Mouse (Mus musculus) MEL (cell line): ENCODE data around the gene Rab11fip5. TPM values are rescaled to one million over a fixed set of nuclear protein-coding genes. Genes with fewer than 3 reads are reported as not detected.

ENCODE experiments used
- DNase-seq: peaks from one replicate; pipeline ENCODE4 v3.0.0; 2011; ENCODE audit warnings: low read depth, low spot score
- H3K27ac ChIP-seq: 2 replicates; pipeline ENCODE4 v1.5.1; 2012; ENCODE audit warnings: low read depth, mild to moderate bottlenecking, control low read depth, low read length, moderate library complexity; ENCODE audit not compliant: control insufficient read depth
- H3K27me3 ChIP-seq, 2 experiments: fragments of 150-350 bp in 1 of 2; sonication (generic) in 1 of 2; 2 replicates each; pipeline ENCODE4 v1.6.1; 2012; ENCODE audit warnings: low read length in 2 of 2, mild to moderate bottlenecking in 2 of 2, improper control_type of control experiment in 1 of 2, moderate library complexity in 1 of 2; ENCODE audit not compliant: insufficient read depth in 2 of 2, control insufficient read depth in 1 of 2
- H3K36me3 ChIP-seq, 2 experiments: 2 replicates each; pipeline ENCODE4 v1.6.1; 2012 to 2014; ENCODE audit warnings: low read length in 2 of 2, improper control_type of control experiment in 1 of 2, inconsistent platforms in 1 of 2, mild to moderate bottlenecking in 1 of 2; ENCODE audit not compliant: insufficient read depth in 2 of 2, control insufficient read depth in 1 of 2
- H3K4me1 ChIP-seq, 2 experiments: fragments of 150-350 bp in 1 of 2; sonication (generic) in 1 of 2; 2 replicates each; pipeline ENCODE4 v1.6.1; 2012; ENCODE audit warnings: low read length in 2 of 2, improper control_type of control experiment in 1 of 2, mild to moderate bottlenecking in 1 of 2; ENCODE audit not compliant: insufficient read depth in 2 of 2, control insufficient read depth in 1 of 2
- H3K4me3 ChIP-seq, 2 experiments: fragments of 150-350 bp in 1 of 2; sonication (generic) in 1 of 2; 2 replicates each; pipeline ENCODE4 v1.5.1; 2012; ENCODE audit warnings: low read depth in 2 of 2, low read length in 2 of 2, mild to moderate bottlenecking in 2 of 2, moderate library complexity in 2 of 2, control low read depth in 1 of 2, improper control_type of control experiment in 1 of 2; ENCODE audit not compliant: control insufficient read depth in 1 of 2, insufficient read depth in 1 of 2
- H3K79me2 ChIP-seq: 2 replicates; pipeline ENCODE4 v1.6.1; 2012; ENCODE audit warnings: mild to moderate bottlenecking, low read length, moderate library complexity; ENCODE audit not compliant: control insufficient read depth, poor library complexity, insufficient read depth
- H3K9ac ChIP-seq: 2 replicates; pipeline ENCODE4 v1.6.1; 2012; ENCODE audit warnings: low read depth, mild to moderate bottlenecking, control low read depth, low read length, moderate library complexity; ENCODE audit not compliant: control insufficient read depth, poor library complexity, severe bottlenecking
- H3K9me3 ChIP-seq: fragments of 150-350 bp; sonication (generic); replicated peaks from 2 replicates; pipeline ENCODE4 v1.6.1; 2012; ENCODE audit warnings: mild to moderate bottlenecking, low read length, improper control_type of control experiment, moderate library complexity; ENCODE audit not compliant: insufficient read depth
- CHD1 ChIP-seq: IDR thresholded peaks from 2 replicates; pipeline ENCODE4 v1.6.1; 2012; ENCODE audit warnings: low read depth, mild to moderate bottlenecking, inconsistent platforms, low read length, improper control_type of control experiment
- CTCF ChIP-seq, 3 experiments: IDR thresholded peaks in 2 of 3; conservative IDR thresholded peaks in 1 of 3; 2 replicates each; pipeline ENCODE4 v1.5.1; 2011 to 2012; ENCODE audit warnings: low read length in 3 of 3, low read depth in 2 of 3, mild to moderate bottlenecking in 2 of 3, improper control_type of control experiment in 1 of 3, inconsistent platforms in 1 of 3, mixed read lengths in 1 of 3, moderate library complexity in 1 of 3; ENCODE audit not compliant: control insufficient read depth in 1 of 3, insufficient read depth in 1 of 3, poor library complexity in 1 of 3, severe bottlenecking in 1 of 3
- E2F4 ChIP-seq: IDR thresholded peaks from 2 replicates; pipeline ENCODE4 v1.6.1; 2011; ENCODE audit warnings: low read depth, low read length, improper control_type of control experiment, borderline replicate concordance
- HCFC1 ChIP-seq: IDR thresholded peaks from 2 replicates; pipeline ENCODE4 v1.6.1; 2012; ENCODE audit warnings: low read depth, mild to moderate bottlenecking, inconsistent platforms, low read length, improper control_type of control experiment, moderate library complexity
- JUND ChIP-seq: IDR thresholded peaks from 2 replicates; pipeline ENCODE4 v1.6.1; 2011; ENCODE audit warnings: low read depth, mild to moderate bottlenecking, improper control_type of control experiment, low read length
- KAT2A ChIP-seq: conservative IDR thresholded peaks from 2 replicates; pipeline ENCODE4 v1.6.1; 2012; ENCODE audit warnings: low read depth, low read length, improper control_type of control experiment, inconsistent platforms
- MAFK ChIP-seq: IDR thresholded peaks from 2 replicates; pipeline ENCODE4 v1.6.1; 2011; ENCODE audit warnings: low read depth, mild to moderate bottlenecking, low read length, improper control_type of control experiment, borderline replicate concordance
- MXI1 ChIP-seq: IDR thresholded peaks from 2 replicates; pipeline ENCODE4 v1.6.1; 2011; ENCODE audit warnings: mild to moderate bottlenecking, low read depth, low read length, improper control_type of control experiment
- POLR2AphosphoS2 ChIP-seq: IDR thresholded peaks from 2 replicates; pipeline ENCODE4 v1.6.1; 2011; ENCODE audit warnings: low read length, improper control_type of control experiment
- POLR2AphosphoS5 ChIP-seq: IDR thresholded peaks from 2 replicates; pipeline ENCODE4 v1.6.1; 2012; ENCODE audit warnings: low read depth, borderline replicate concordance, mild to moderate bottlenecking, inconsistent platforms, low read length, moderate library complexity, mixed read lengths
- RAD21 ChIP-seq: IDR thresholded peaks from 2 replicates; pipeline ENCODE4 v1.6.1; 2011; ENCODE audit warnings: mild to moderate bottlenecking, low read depth, low read length, improper control_type of control experiment
- RCOR1 ChIP-seq: IDR thresholded peaks from 2 replicates; pipeline ENCODE4 v1.6.1; 2012; ENCODE audit warnings: low read depth, mild to moderate bottlenecking, inconsistent platforms, low read length, improper control_type of control experiment
- TAL1 ChIP-seq: IDR thresholded peaks from 2 replicates; pipeline ENCODE4 v1.6.1; 2012; ENCODE audit warnings: mild to moderate bottlenecking, inconsistent platforms, low read length, moderate library complexity, mixed read lengths
- TCF12 ChIP-seq: IDR thresholded peaks from 2 replicates; pipeline ENCODE4 v1.6.1; 2014; ENCODE audit warnings: low read depth, mild to moderate bottlenecking, inconsistent platforms, low read length, improper control_type of control experiment, moderate library complexity
- USF2 ChIP-seq, 2 experiments: IDR thresholded peaks; 2 replicates each; pipeline ENCODE4 v1.6.1; 2011 to 2012; ENCODE audit warnings: improper control_type of control experiment in 2 of 2, low read length in 2 of 2, borderline replicate concordance in 1 of 2, inconsistent platforms in 1 of 2, low read depth in 1 of 2, mild to moderate bottlenecking in 1 of 2; ENCODE audit not compliant: insufficient read depth in 1 of 2
- ZKSCAN1 ChIP-seq: IDR thresholded peaks from 2 replicates; pipeline ENCODE4 v1.6.1; 2012; ENCODE audit warnings: low read depth, mild to moderate bottlenecking, inconsistent platforms, low read length, improper control_type of control experiment, moderate library complexity
- ZMIZ1 ChIP-seq: IDR thresholded peaks from 2 replicates; pipeline ENCODE4 v1.6.1; 2012; ENCODE audit warnings: low read depth, mild to moderate bottlenecking, inconsistent platforms, low read length, improper control_type of control experiment, moderate library complexity
- polyA plus RNA-seq, 2 experiments: library from polyadenylated mRNA; stranded (reverse) in 1 of 2; unstranded in 1 of 2; fragments of >175 nt in 1 of 2; fragments of >200 nt in 1 of 2; gene quantifications; 2 replicates each; pipeline versions ENCODE4 v1.2.1 to v1.2.4; 2012; ENCODE audit warnings: low replicate concordance in 2 of 2, low read depth in 1 of 2; ENCODE audit not compliant: insufficient read length in 2 of 2, insufficient read depth in 1 of 2, missing spikeins in 1 of 2
- total RNA-seq: library from RNA; depleted of rRNA; stranded (reverse); fragments of 300-350 nt; gene quantifications from 2 replicates; pipeline ENCODE4 v1.2.3, GENCODE M21; 2012; rRNA removed

Gene Rab11fip5
- total RNA-seq (3.1 and 3.3 TPM in 2 replicates), polyA plus RNA-seq (1 to 10 TPM in 1 of 2 experiments, not detected in 1; 8.5 TPM)

- Histone ChIP-seq H3K9me3 (no peaks in the 10 kb centered on the region), H3K4me1 (peaks cover 7 to 37% of the 10 kb centered on the region in 2 experiments), H3K27ac (no peak within 1 kb of the TSS), H3K36me3 (peaks cover 0 to 25% of the 10 kb centered on the region in 2 experiments; a peak in 2 of 4 replicates), H3K9ac (peak within 1 kb of the TSS; percentile 80), H3K27me3 (no peaks in the 10 kb centered on the region), H3K79me2 (no peaks in the 10 kb centered on the region), H3K4me3 (peak within 1 kb of the TSS; percentile 75 to 94)
- DNase-seq = peak; percentile 50
- 0 out of 2 replicates have a peak, but pooled peaks have one; percentile 15 for TF ChIP-seq HCFC1
- no peak for TF ChIP-seq RAD21
- TF ChIP-seq, all 39 proteins: peak for 1
Observed at GRCm38 (mm10) chr6:85373951-85374733, at the start of gene Rab11fip5. Gene Rab11fip5 (minus strand): TSS chr6:85374634.

- H3K9me3 ChIP-seq = no peaks in the 10 kb centered on the region
- H3K4me1 ChIP-seq = no peaks in the 10 kb centered on the region
- H3K27ac ChIP-seq = no peak within 1 kb of the TSS
- no peaks in the 10 kb centered on the region for H3K36me3 ChIP-seq
- TF ChIP-seq USF2 (IDR thresholded peaks at IDR 0.05; ENCODE audit: borderline replicate concordance in 1 of 2, insufficient read depth in 1 of 2, low read depth in 1 of 2, low read length in 2 of 2) (no peak), CHD1 (no peak), MAFK (no peak), ZKSCAN1 (no peak), TCF12 (no peak), RAD21 (no peak), JUND (no peak), CTCF (IDR thresholded peaks at IDR 0.05 in 2 of 3, conservative IDR thresholded peaks at IDR 0.05 in 1 of 3; ENCODE audit: control insufficient read depth in 1 of 3, insufficient read depth in 1 of 3, low read depth in 2 of 3, low read length in 3 of 3, poor library complexity in 1 of 3, severe bottlenecking in 1 of 3) (no peak), POLR2AphosphoS5 (no peak), MXI1 (no peak), TAL1 (no peak), KAT2A (no peak), ZMIZ1 (no peak), E2F4 (no peak), RCOR1 (no peak), POLR2AphosphoS2 (no peak)
- peaks cover 6 to 21% of the 10 kb centered on the region in 2 experiments for H3K27me3 ChIP-seq
- no peaks in the 10 kb centered on the region for H3K79me2 ChIP-seq
- H3K4me3 ChIP-seq = no peak within 1 kb of the TSS
- no peak within 1 kb of the TSS for H3K9ac ChIP-seq
- DNase-seq = no peak
Observed at GRCm38 (mm10) chr6:85423836-85424379, 49.5 kb upstream of the Rab11fip5 start, which contains the start of gene Noto. Gene Noto (plus strand): TSS chr6:85423886.
